Mouse (Mus musculus): Measurements from ENCODE around the gene Foxk1. TPM values are rescaled to one million over a fixed set of nuclear protein-coding genes. Genes with fewer than 3 reads are reported as not detected.

The Foxk1 gene
- polyA plus RNA-seq, 1 experiment from 2014 or later: 6.4 TPM

GRCm38 (mm10) chr5:142478829-142479435 lies 77.6 kb downstream of the Foxk1 start:
- H3K9ac ChIP-seq (replicated peaks): no peak overlapping the region
- WGBS: 32% methylated on average over 17 of the region's 17 CpGs
- ATAC-seq (ENCODE audit: insufficient number of reproducible peaks, insufficient read depth, low FRiP score, low TSS enrichment, low read depth): peak; percentile 78; the same call in 1 of the 2 replicates
- H3K27me3 ChIP-seq: no peaks in the 10 kb centered on the region
- no peak overlapping the region for H3K27ac ChIP-seq
- H3K4me3 ChIP-seq (replicated peaks): no peak overlapping the region
- H3K36me3 ChIP-seq: no peaks in the 10 kb centered on the region; the same call in none of the 2 replicates
- peaks cover 7% of the 10 kb centered on the region for H3K4me1 ChIP-seq (replicated peaks)
- peak overlapping the region; percentile 43 for H3K4me2 ChIP-seq
- H3K9me3 ChIP-seq: no peaks in the 10 kb centered on the region

- Histone ChIP-seq H3K9me3 (no peaks in the 10 kb centered on the region), H3K9ac (replicated peaks) (no peak overlapping the region), H3K27ac (no peak overlapping the region), H3K4me1 (replicated peaks) (peaks cover 12% of the 10 kb centered on the region), H3K4me3 (replicated peaks) (no peak overlapping the region), H3K4me2 (no peak overlapping the region), H3K36me3 (no peaks in the 10 kb centered on the region), H3K27me3 (no peaks in the 10 kb centered on the region)
- no peak for ATAC-seq (ENCODE audit: insufficient number of reproducible peaks, insufficient read depth, low FRiP score, low TSS enrichment, low read depth)
- 67% methylated on average over 2 of the region's 2 CpGs for WGBS
Measured at GRCm38 (mm10) chr5:142482512-142482911, 81.2 kb downstream of the Foxk1 start.

GRCm38 (mm10) chr5:142483581-142483980 lies 82.3 kb downstream of the Foxk1 start:
- no peaks in the 10 kb centered on the region for H3K36me3 ChIP-seq
- no peak for ATAC-seq (ENCODE audit: insufficient number of reproducible peaks, insufficient read depth, low FRiP score, low TSS enrichment, low read depth)
- H3K27ac ChIP-seq: no peak overlapping the region
- peaks cover 12% of the 10 kb centered on the region for H3K4me1 ChIP-seq (replicated peaks)
- WGBS: 94% methylated on average over 5 of the region's 5 CpGs
- H3K27me3 ChIP-seq: no peaks in the 10 kb centered on the region
- H3K4me3 ChIP-seq (replicated peaks): no peak overlapping the region
- no peak overlapping the region for H3K4me2 ChIP-seq
- H3K9me3 ChIP-seq: no peaks in the 10 kb centered on the region
- H3K9ac ChIP-seq (replicated peaks): no peak overlapping the region

- ATAC-seq (ENCODE audit: insufficient number of reproducible peaks, insufficient read depth, low FRiP score, low TSS enrichment, low read depth): no peak
- no peak overlapping the region for H3K4me3 ChIP-seq (replicated peaks)
- H3K4me1 ChIP-seq (replicated peaks): peaks cover 6% of the 10 kb centered on the region; the same call in 1 of the 2 replicates
- H3K27ac ChIP-seq: no peak overlapping the region
- no peak overlapping the region for H3K4me2 ChIP-seq
- no peaks in the 10 kb centered on the region for H3K9me3 ChIP-seq
- no peaks in the 10 kb centered on the region for H3K36me3 ChIP-seq
- no peaks in the 10 kb centered on the region for H3K27me3 ChIP-seq
- WGBS: 51% methylated on average over 9 of the region's 9 CpGs
- H3K9ac ChIP-seq (replicated peaks): no peak overlapping the region; the same call in 1 of the 2 replicates
Measured at GRCm38 (mm10) chr5:142486654-142487053, 85.4 kb downstream of the Foxk1 start.

DNA sequence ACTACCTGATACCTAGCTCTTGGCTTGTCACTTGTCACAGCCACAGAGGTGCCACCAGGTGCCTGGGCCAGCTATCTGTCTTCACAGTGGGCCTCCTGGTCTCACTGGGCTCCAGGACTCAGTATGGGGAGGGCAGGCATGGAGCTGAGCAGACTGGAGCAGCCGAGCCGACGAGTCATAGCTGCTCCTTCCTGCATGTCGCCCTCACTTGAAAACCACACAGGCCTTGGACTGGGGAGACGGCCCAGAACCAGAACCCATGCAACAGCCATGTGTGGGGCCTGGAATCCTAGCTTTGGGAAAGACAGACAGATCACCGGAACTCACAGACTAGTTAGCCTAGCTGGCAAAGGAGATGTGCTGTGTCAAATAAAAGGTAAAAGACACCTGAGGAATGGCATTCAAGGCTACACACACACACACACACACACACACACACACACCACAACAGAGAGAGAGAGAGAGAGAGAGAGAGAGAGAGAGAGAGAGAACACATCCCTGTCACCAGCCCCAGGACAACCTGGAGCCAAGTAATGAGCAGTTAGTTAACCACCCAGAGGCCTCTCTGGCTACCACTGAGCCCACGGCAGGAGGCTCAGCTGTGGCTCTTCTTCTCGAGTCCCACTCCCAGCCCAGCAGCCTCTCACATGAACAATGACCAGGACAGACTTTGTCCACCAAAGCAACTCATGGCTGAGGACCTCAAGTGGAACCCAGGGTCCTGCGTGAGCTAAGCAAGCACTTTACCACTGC lies 88.8 kb downstream of the Foxk1 start:
- Histone ChIP-seq H3K36me3 (no peaks in the 10 kb centered on the region), H3K4me2 (no peak overlapping the region), H3K27ac (no peak overlapping the region), H3K9ac (replicated peaks) (no peak overlapping the region), H3K27me3 (no peaks in the 10 kb centered on the region), H3K4me1 (replicated peaks) (peaks cover 11% of the 10 kb centered on the region), H3K4me3 (replicated peaks) (no peak overlapping the region), H3K9me3 (no peaks in the 10 kb centered on the region)
- WGBS: 73% methylated on average over 9 of the region's 9 CpGs
- ATAC-seq (ENCODE audit: insufficient number of reproducible peaks, insufficient read depth, low FRiP score, low TSS enrichment, low read depth): no peak

DNA sequence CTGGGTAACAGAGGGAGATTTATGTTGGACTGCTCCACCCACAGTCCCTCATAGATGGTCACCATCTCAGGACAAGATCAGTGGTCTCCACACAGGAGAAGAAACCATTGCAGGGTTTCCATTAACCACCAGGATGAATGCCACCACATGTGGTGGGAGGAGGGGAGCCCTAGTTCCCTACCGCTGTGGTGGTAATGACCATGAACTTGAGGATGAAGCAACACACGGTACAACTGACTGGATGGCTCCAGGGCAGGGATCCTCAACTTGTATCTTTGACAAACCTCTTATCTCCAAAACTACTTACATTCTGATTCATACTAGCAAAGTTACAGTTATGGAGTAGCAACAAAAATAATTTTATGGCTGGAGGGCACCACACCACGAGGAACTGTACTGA lies 92.0 kb downstream of the Foxk1 start:
- Histone ChIP-seq H3K27me3 (no peaks in the 10 kb centered on the region), H3K4me3 (replicated peaks) (no peak overlapping the region), H3K4me2 (no peak overlapping the region), H3K9ac (replicated peaks) (no peak overlapping the region), H3K9me3 (no peaks in the 10 kb centered on the region), H3K36me3 (no peaks in the 10 kb centered on the region), H3K4me1 (replicated peaks) (peaks cover 15% of the 10 kb centered on the region), H3K27ac (no peak overlapping the region)
- 84% methylated on average over 3 of the region's 3 CpGs for WGBS
- no peak for ATAC-seq (ENCODE audit: insufficient number of reproducible peaks, insufficient read depth, low FRiP score, low TSS enrichment, low read depth)

DNA sequence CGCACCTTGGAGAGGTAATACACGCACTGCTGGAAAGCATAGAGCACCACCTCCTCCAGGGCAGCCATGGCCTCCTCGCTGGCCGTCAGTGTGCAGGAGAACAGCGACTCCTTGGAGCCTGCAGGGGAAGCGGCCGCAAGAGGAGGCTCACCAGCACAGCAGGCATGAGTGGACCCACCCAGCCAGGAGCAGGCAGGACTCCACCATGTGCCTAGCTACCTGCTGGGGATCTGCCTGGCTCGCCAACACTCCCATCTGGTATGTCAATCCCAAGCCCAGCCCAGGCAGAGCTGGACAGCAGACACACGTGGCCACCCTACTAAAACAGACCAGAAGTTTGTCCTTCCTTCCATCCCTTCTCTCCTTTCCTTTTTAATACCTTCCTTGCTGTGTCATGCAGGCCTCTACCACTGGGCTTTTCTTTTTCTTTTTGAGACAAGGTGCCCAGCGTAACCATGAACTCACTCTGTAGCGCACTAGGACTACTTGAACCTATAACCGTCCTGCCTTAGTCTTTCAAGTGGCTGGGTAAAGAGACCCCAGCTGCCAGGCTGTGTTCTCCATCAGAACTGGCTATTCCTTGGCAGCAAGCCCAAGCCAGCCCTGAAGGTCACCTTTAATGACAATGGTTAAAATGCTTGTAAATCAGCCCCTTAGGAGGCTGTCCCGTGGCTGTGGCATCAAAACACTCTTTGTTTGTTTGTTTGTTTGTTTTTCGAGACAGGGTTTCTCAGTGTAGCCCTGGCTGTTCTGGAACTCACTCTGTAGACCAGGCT lies 94.2 kb downstream of the Foxk1 start:
- H3K9me3 ChIP-seq: no peaks in the 10 kb centered on the region
- 48% methylated on average over 14 of the region's 14 CpGs for WGBS
- H3K27me3 ChIP-seq: no peaks in the 10 kb centered on the region
- H3K4me2 ChIP-seq: no peak overlapping the region
- H3K36me3 ChIP-seq: no peaks in the 10 kb centered on the region
- no peak overlapping the region for H3K4me3 ChIP-seq (replicated peaks)
- no peak overlapping the region for H3K9ac ChIP-seq (replicated peaks)
- H3K27ac ChIP-seq: 0 out of 2 replicates have a peak overlapping the region, but pooled peaks have one; percentile 17
- peaks cover 25% of the 10 kb centered on the region for H3K4me1 ChIP-seq (replicated peaks)
- no peak for ATAC-seq (ENCODE audit: insufficient number of reproducible peaks, insufficient read depth, low FRiP score, low TSS enrichment, low read depth)

- no peak for ATAC-seq (ENCODE audit: insufficient number of reproducible peaks, insufficient read depth, low FRiP score, low TSS enrichment, low read depth)
- H3K36me3 ChIP-seq: no peaks in the 10 kb centered on the region
- no peak overlapping the region for H3K27ac ChIP-seq
- WGBS: 60% methylated on average over 3 of the region's 3 CpGs
- peaks cover 38% of the 10 kb centered on the region for H3K4me1 ChIP-seq (replicated peaks)
- H3K9ac ChIP-seq (replicated peaks): no peak overlapping the region
- no peak overlapping the region for H3K4me2 ChIP-seq
- H3K9me3 ChIP-seq: no peaks in the 10 kb centered on the region
- no peak overlapping the region for H3K4me3 ChIP-seq (replicated peaks)
- H3K27me3 ChIP-seq: no peaks in the 10 kb centered on the region
Measured at GRCm38 (mm10) chr5:142498964-142499363, 97.7 kb downstream of the Foxk1 start.

DNA sequence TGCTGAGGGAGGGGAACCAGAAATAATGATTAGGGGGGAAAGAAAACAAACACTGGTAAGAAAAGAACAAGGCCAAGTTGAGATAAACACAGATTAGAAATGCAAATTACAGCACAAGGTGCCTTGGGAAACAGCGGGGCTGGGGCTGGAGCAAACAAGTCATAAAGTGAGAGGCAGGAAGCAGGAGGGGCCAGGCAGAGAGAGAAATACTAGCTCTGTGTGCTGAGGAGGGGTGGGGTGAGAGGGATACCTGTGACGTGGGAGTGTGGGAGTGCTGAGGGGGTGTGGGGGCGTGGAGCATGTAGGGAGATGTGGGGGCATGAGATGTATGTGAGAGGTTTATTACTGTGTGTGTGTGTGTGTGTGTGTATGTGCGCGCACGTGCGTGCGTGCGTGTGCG lies 99.6 kb downstream of the Foxk1 start:
- Histone ChIP-seq H3K27me3 (no peaks in the 10 kb centered on the region), H3K9me3 (no peaks in the 10 kb centered on the region), H3K36me3 (no peaks in the 10 kb centered on the region), H3K9ac (replicated peaks) (no peak overlapping the region), H3K4me3 (replicated peaks) (no peak overlapping the region), H3K4me1 (replicated peaks) (peaks cover 25% of the 10 kb centered on the region), H3K27ac (0 out of 2 replicates have a peak overlapping the region, but pooled peaks have one; percentile 45), H3K4me2 (no peak overlapping the region)
- ATAC-seq (ENCODE audit: insufficient number of reproducible peaks, insufficient read depth, low FRiP score, low TSS enrichment, low read depth): no peak
- 68% methylated on average over 10 of the region's 10 CpGs for WGBS

GRCm38 (mm10) chr5:142502414-142502813 lies 101.1 kb downstream of the Foxk1 start:
- no peak overlapping the region for H3K4me3 ChIP-seq (replicated peaks)
- no peak overlapping the region for H3K4me2 ChIP-seq
- ATAC-seq (ENCODE audit: insufficient number of reproducible peaks, insufficient read depth, low FRiP score, low TSS enrichment, low read depth): peak; percentile 81
- WGBS: 5% methylated on average over 3 of the region's 3 CpGs
- H3K36me3 ChIP-seq: no peaks in the 10 kb centered on the region
- no peak overlapping the region for H3K27ac ChIP-seq
- H3K9me3 ChIP-seq: no peaks in the 10 kb centered on the region
- H3K4me1 ChIP-seq (replicated peaks): peaks cover 23% of the 10 kb centered on the region
- no peaks in the 10 kb centered on the region; the same call in 1 of the 2 replicates for H3K27me3 ChIP-seq
- no peak overlapping the region for H3K9ac ChIP-seq (replicated peaks)

DNA sequence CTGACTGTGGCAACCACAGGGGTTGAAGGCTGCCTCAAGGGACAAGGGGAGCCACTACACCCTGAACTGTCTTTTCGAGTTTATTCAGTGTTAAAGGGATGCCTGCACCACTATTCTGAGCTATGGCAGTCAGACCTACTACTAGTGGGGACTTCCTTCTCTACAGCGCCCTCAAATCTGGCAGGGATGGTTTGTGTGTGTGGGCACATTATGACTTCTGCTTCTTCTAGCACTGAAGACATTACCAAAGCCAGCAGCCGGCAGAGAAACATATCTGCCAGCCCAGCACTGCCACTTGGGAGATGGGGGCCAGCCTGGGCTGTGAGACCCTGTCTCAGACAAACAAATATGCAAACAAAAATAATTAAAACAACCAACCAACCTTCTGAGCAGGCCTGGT lies 102.9 kb downstream of the Foxk1 start:
- H3K9me3 ChIP-seq: no peaks in the 10 kb centered on the region
- ATAC-seq (ENCODE audit: insufficient number of reproducible peaks, insufficient read depth, low FRiP score, low TSS enrichment, low read depth): no peak
- 90% methylated on average over 3 of the region's 3 CpGs for WGBS

More for the DNA sequence above, 102.9 kb downstream of the Foxk1 start:
- no peak overlapping the region for H3K4me3 ChIP-seq (replicated peaks)
- H3K27ac ChIP-seq: no peak overlapping the region
- no peak overlapping the region for H3K4me2 ChIP-seq
- no peaks in the 10 kb centered on the region for H3K36me3 ChIP-seq
- peaks cover 26% of the 10 kb centered on the region for H3K4me1 ChIP-seq (replicated peaks)
- H3K9ac ChIP-seq (replicated peaks): no peak overlapping the region
- H3K27me3 ChIP-seq: no peaks in the 10 kb centered on the region; the same call in 1 of the 2 replicates
